Mouse (Mus musculus) adrenal gland, adult 2 months (tissue): ENCODE data around the gene Srd5a2. TPM values are rescaled to one million over a fixed set of nuclear protein-coding genes. Genes with fewer than 3 reads are reported as not detected.
"Not testable (repeated sequence)": the region's sequence is repeated elsewhere in the genome, so short reads cannot be mapped to it uniquely, and the experiment has no call there.

ENCODE experiments used
- DNase-seq: peaks from one replicate; pipeline ENCODE4 v3.0.0; 2021
- long read RNA-seq: library from polyadenylated mRNA; stranded (forward); transcript quantifications from one replicate; pipeline ENCODE4 v2.0.0, GENCODE M21; 2021
- polyA plus RNA-seq: library from polyadenylated mRNA; depleted of rRNA; stranded (reverse); fragments of >200 nt; gene quantifications from 2 replicates; pipeline ENCODE4 v1.2.3, GENCODE M21; 2012; rRNA removed
- total RNA-seq, 2 experiments: library from RNA; stranded (reverse); gene quantifications; 2 replicates each; pipeline ENCODE4 v1.2.3; 2021

Gene Srd5a2
- total RNA-seq (1,000 to 10,000 TPM in 1 of 2 experiments, 100 to 1,000 TPM in 1; 132 to 3,255 TPM), polyA plus RNA-seq (34.4 and 640 TPM in 2 replicates)
- long read RNA-seq, transcript Srd5a2-201 (5 exons, 1,605 nt), result major isoform, 1,589 of 3,720 reads
- long read RNA-seq, partial matches to known transcripts, result 193 of 3,720 reads
- long read RNA-seq, other reads (novel, unspliced or antisense), result 1,938 of 3,720 reads

- DNase-seq, result peak; percentile 35
Measured at GRCm38 (mm10) chr17:74047210-74048082, at the start of gene Srd5a2. Gene Srd5a2 (minus strand): TSS chr17:74047916.

- DNase-seq, result peak; percentile 92
Measured at GRCm38 (mm10) chr17:74088886-74089678, 41.4 kb upstream of the Srd5a2 start.

- peak; percentile 91 for DNase-seq
Measured at GRCm38 (mm10) chr17:74088016-74088415, 40.3 kb upstream of the Srd5a2 start.

GRCm38 (mm10) chr17:74083370-74083769 is 35.7 kb upstream of the Srd5a2 start:
- peak; percentile 57 for DNase-seq

- no peak for DNase-seq
Measured at GRCm38 (mm10) chr17:74080076-74080615, 32.4 kb upstream of the Srd5a2 start.

- no peak for DNase-seq
Measured at GRCm38 (mm10) chr17:74078776-74079495, 31.2 kb upstream of the Srd5a2 start.

- peak; percentile 48 for DNase-seq
Measured at GRCm38 (mm10) chr17:74073067-74073466, 25.4 kb upstream of the Srd5a2 start.

- not testable (repeated sequence) for DNase-seq
Measured at GRCm38 (mm10) chr17:74062763-74063162, 15.0 kb upstream of the Srd5a2 start.

- DNase-seq, result peak; percentile 40
Measured at GRCm38 (mm10) chr17:74048229-74048816, 607 bp upstream of the Srd5a2 start.

GRCm38 (mm10) chr17:74043754-74044153 is 4.0 kb downstream of the Srd5a2 start:
- peak; percentile 71 for DNase-seq

GRCm38 (mm10) chr17:74020526-74021203 is 27.1 kb downstream of the Srd5a2 start:
- DNase-seq, result peak; percentile 84

- DNase-seq, result peak; percentile 73
Measured at GRCm38 (mm10) chr17:74018281-74018680, 29.4 kb downstream of the Srd5a2 start.

GRCm38 (mm10) chr17:74017649-74018048 is 30.1 kb downstream of the Srd5a2 start:
- no peak for DNase-seq

- no peak for DNase-seq
Measured at GRCm38 (mm10) chr17:74015128-74015527, 32.6 kb downstream of the Srd5a2 start.

- DNase-seq, result no peak
Measured at GRCm38 (mm10) chr17:74008680-74009079, 39.0 kb downstream of the Srd5a2 start.

- DNase-seq, result no peak
Measured at GRCm38 (mm10) chr17:74007001-74007400, 40.7 kb downstream of the Srd5a2 start.

GRCm38 (mm10) chr17:74002396-74002795 is 45.3 kb downstream of the Srd5a2 start:
- DNase-seq, result no peak

GRCm38 (mm10) chr17:73995907-73996645 is 51.6 kb downstream of the Srd5a2 start:
- DNase-seq, result no peak

GRCm38 (mm10) chr17:73991264-73991663 is 56.5 kb downstream of the Srd5a2 start:
- no peak for DNase-seq

- DNase-seq, result no peak
Measured at GRCm38 (mm10) chr17:73986571-73986970, 61.1 kb downstream of the Srd5a2 start.
